Mouse (Mus musculus): ENCODE results near the gene Gm17349. TPM values are rescaled to one million over a fixed set of nuclear protein-coding genes. Genes with fewer than 3 reads are reported as not detected.

Gene Gm17349
- polyA plus RNA-seq, 1 experiment from 2014 or later = not detected

DNA sequence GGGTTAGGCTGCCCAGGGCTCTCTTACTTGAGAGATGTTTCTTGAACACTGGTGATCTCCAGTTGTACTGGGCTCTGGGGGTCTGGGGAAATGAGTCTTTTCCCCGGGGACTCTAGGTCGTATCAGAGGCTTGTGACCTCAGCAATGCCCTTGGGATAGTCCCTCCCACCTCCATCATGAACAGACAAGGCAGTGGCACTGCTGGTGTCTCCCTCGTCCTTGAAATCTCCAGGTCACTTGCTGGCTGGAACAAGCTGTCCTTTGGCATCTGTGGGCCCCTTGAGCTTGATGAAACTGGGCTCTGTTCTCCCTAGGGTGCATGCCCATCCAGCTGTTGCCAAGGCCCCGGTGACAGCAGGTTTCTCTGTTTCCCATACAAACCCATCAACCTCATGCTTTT lies 8.9 kb upstream of the Gm17349 start:
- peaks cover 5% of the 10 kb centered on the region; the same call in 1 of the 2 replicates for H3K4me1 ChIP-seq (replicated peaks; ENCODE audit: control insufficient read depth, insufficient read depth, low read length)
- H3K36me3 ChIP-seq (ENCODE audit: control insufficient read depth, insufficient read depth, low read length) = peaks cover 41% of the 10 kb centered on the region
- H3K4me3 ChIP-seq (ENCODE audit: low read length) = no peak overlapping the region
- H3K27me3 ChIP-seq (ENCODE audit: control insufficient read depth, insufficient read depth, low read depth, low read length) = no peaks in the 10 kb centered on the region
- 61% methylated on average over 4 of the region's 4 CpGs for WGBS
- ATAC-seq (ENCODE audit: low read depth) = no peak
- no peak overlapping the region for H3K27ac ChIP-seq (ENCODE audit: low read length)
- H3K4me2 ChIP-seq (ENCODE audit: low read depth, low read length) = no peak overlapping the region
- H3K9me3 ChIP-seq (ENCODE audit: control insufficient read depth, low read length) = no peaks in the 10 kb centered on the region
- no peak overlapping the region for H3K9ac ChIP-seq (ENCODE audit: low read length)

DNA sequence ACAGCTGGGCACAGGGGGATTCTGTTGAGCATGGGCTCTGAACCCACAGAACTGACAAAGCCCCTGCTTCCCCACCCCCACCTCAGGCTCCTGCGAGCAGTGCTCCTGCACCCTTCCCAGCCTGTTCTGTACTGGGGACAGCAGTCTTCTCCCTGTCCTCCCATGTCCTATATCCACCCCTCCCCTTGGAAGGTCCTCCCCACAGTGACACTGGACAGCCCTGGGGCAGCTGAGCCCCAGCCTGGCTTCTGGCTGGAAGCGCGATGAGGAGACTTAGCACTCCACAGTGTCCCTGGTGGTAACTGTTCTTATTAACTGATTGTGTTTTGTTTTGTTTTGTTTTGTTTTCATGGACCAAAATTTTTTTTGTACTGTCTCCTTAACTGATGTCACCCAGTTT lies 8.3 kb upstream of the Gm17349 start:
- peaks cover 47% of the 10 kb centered on the region for H3K36me3 ChIP-seq (ENCODE audit: control insufficient read depth, insufficient read depth, low read length)
- no peak overlapping the region for H3K4me3 ChIP-seq (ENCODE audit: low read length)
- no peak overlapping the region for H3K4me2 ChIP-seq (ENCODE audit: low read depth, low read length)
- no peak overlapping the region for H3K9ac ChIP-seq (ENCODE audit: low read length)
- peaks cover 5% of the 10 kb centered on the region; the same call in 1 of the 2 replicates for H3K4me1 ChIP-seq (replicated peaks; ENCODE audit: control insufficient read depth, insufficient read depth, low read length)
- 91% methylated on average over 3 of the region's 3 CpGs for WGBS
- no peak for ATAC-seq (ENCODE audit: low read depth)
- no peaks in the 10 kb centered on the region for H3K27me3 ChIP-seq (ENCODE audit: control insufficient read depth, insufficient read depth, low read depth, low read length)
- no peak overlapping the region for H3K27ac ChIP-seq (ENCODE audit: low read length)
- no peaks in the 10 kb centered on the region for H3K9me3 ChIP-seq (ENCODE audit: control insufficient read depth, low read length)

DNA sequence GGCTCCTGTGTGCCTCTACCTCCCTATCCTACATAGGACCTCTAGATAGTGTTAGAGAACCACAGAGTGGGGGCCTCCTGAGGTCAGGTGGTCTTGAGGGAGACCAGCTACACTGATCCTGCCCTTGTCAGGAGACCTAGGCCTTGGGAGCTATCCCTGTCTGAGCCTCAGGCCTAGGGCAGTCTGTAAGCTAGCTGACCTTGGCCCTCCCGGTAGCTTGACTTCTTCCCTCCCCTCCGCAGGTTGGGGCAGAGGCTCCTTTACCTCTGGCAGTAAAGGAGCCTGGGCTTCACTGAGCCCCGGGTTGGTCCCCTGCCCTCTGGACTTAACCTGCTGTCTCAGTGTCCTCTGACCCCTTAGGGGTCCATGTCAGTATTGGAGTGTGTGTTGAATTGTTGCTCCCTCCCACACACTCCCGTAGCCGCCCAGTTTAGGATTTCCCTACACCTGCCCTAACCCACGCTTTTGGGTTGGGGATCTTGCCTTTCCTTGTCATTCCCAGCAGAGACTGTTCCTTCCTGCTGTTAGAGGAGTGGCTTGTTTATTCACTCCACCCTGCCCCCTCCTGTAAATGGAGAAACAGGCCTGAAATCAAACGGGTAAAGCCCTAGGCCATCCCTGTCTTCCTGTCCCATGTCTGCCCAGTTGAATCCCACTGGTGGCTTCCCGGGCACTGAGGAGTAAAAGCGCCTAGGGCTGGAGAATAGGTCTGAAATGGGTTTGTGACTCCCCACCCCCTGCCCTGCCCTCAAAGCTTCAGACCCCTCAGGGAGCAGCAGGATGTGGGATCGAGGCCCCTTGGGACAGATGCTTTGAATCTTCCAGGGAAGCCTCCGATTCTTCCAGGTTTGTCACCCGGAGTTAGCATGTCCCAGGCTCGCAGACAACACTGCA lies 7.6 kb upstream of the Gm17349 start:
- no peak for ATAC-seq (ENCODE audit: low read depth)

DNA sequence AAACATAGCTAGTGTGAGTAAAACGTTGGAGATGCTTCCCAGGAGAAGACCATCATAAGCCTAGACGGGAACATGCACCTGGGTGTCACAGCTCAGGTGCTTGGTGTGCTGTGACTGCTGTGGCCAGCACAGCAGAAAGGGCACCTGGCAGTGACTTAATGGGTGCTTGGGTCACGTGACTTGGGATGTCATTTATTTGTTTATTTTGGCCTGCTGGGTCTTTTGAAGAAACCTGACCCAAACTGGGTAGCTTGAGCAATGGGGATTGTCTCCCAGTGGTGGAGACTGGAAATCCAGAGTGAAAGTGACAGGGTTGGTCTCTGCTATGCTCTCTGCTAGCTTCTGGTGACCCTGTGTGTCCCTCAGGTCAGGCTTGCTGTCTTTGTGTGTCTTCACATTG lies 6.2 kb upstream of the Gm17349 start:
- no peaks in the 10 kb centered on the region for H3K4me1 ChIP-seq (replicated peaks; ENCODE audit: control insufficient read depth, insufficient read depth, low read length)
- whole genome bisulfite sequencing = 49% methylated on average over 3 of the region's 3 CpGs
- no peaks in the 10 kb centered on the region for H3K27me3 ChIP-seq (ENCODE audit: control insufficient read depth, insufficient read depth, low read depth, low read length)

More for the DNA sequence above, 7.6 kb upstream of the Gm17349 start:
- H3K9me3 ChIP-seq (ENCODE audit: control insufficient read depth, low read length) = no peaks in the 10 kb centered on the region
- peaks cover 5% of the 10 kb centered on the region; the same call in 1 of the 2 replicates for H3K4me1 ChIP-seq (replicated peaks; ENCODE audit: control insufficient read depth, insufficient read depth, low read length)
- peaks cover 50% of the 10 kb centered on the region for H3K36me3 ChIP-seq (ENCODE audit: control insufficient read depth, insufficient read depth, low read length)
- no peak overlapping the region for H3K4me2 ChIP-seq (ENCODE audit: low read depth, low read length)
- 69% methylated on average over 13 of the region's 13 CpGs for WGBS
- no peak overlapping the region for H3K4me3 ChIP-seq (ENCODE audit: low read length)
- no peak overlapping the region for H3K9ac ChIP-seq (ENCODE audit: low read length)
- no peaks in the 10 kb centered on the region for H3K27me3 ChIP-seq (ENCODE audit: control insufficient read depth, insufficient read depth, low read depth, low read length)
- no peak overlapping the region for H3K27ac ChIP-seq (ENCODE audit: low read length)

DNA sequence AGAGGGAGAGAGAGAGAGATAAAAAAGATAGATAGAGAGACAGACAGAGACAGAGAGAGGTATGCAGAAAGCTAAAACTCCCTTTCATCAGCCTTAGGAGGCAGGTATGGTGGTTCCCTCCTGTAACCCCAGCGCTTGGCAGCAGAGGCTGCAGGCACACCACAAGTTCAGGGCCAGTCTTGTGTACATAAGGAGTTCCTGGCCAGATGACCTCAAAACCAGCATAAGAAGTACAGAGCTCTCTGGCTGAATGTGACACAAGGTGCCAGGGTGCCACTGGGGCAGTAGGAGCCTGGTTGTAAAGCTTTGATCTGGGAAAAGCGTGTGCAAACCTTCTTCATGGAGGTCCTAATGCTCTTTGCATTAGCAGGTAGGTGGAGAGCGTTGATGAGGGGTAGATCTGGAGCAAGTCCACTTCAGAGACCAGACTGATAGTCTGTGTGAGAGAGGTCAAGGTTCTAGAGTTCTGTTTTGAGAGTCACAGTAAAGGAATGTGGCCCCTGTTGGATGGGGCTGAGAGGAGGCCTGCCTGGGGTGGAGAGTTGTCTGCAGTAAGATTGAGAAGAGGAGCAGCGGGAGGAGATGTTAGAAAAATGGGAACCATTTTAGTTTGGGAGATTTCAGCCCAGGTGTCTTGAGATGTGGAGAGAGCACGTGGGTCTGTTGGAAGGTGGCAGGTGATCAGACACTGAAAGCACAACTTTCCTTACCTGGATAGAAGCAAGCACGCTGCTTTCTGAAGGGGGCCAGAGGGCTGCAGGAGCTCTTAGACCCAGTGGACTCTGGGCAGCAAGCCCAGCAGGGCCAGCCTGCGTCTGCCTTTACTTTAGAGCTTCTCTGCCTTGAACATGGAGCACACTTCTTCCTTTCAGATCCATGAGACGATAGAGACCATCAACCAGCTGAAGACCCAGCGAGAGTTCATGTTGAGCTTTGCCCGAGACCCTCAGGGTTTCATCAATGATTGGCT lies 5.2 kb upstream of the Gm17349 start:
- H3K36me3 ChIP-seq (ENCODE audit: control insufficient read depth, insufficient read depth, low read length) = peaks cover 64% of the 10 kb centered on the region
- no peak for ATAC-seq (ENCODE audit: low read depth)
- 85% methylated on average over 10 of the region's 10 CpGs for WGBS

More for the DNA sequence above, 6.2 kb upstream of the Gm17349 start:
- Histone ChIP-seq H3K4me3 (ENCODE audit: low read length) (no peak overlapping the region), H3K9ac (ENCODE audit: low read length) (no peak overlapping the region), H3K27ac (ENCODE audit: low read length) (no peak overlapping the region), H3K9me3 (ENCODE audit: control insufficient read depth, low read length) (no peaks in the 10 kb centered on the region), H3K36me3 (ENCODE audit: control insufficient read depth, insufficient read depth, low read length) (peaks cover 59% of the 10 kb centered on the region), H3K4me2 (ENCODE audit: low read depth, low read length) (no peak overlapping the region)
- ATAC-seq (ENCODE audit: low read depth) = no peak

DNA sequence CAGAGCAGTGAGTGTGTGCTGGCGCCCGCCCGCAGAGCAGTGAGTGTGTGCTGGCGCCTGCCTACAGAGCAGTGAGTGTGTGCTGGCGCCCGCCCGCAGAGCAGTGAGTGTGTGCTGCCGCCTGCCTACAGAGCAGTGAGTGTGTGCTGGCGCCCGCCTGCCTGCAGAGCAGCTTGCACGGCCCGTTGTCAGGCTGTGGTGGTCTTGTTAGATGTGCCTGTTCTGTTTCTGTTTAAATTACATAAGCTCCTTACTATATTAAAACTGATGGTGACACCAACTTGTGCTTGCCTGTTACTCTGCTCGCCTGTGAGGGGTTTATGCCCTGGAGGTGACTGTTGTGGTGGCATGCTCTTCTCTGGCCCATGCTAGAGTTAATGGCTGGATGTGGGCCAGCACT lies 2.9 kb upstream of the Gm17349 start:
- H3K9ac ChIP-seq (ENCODE audit: low read length) = no peak overlapping the region
- no peak overlapping the region for H3K4me2 ChIP-seq (ENCODE audit: low read depth, low read length)
- no peak for ATAC-seq (ENCODE audit: low read depth)
- no peak overlapping the region for H3K4me3 ChIP-seq (ENCODE audit: low read length)
- H3K9me3 ChIP-seq (ENCODE audit: control insufficient read depth, low read length) = no peaks in the 10 kb centered on the region
- peaks cover 63% of the 10 kb centered on the region for H3K36me3 ChIP-seq (ENCODE audit: control insufficient read depth, insufficient read depth, low read length)
- no peak overlapping the region for H3K27ac ChIP-seq (ENCODE audit: low read length)
- peaks cover 8% of the 10 kb centered on the region for H3K4me1 ChIP-seq (replicated peaks; ENCODE audit: control insufficient read depth, insufficient read depth, low read length)
- 92% methylated on average over 13 of the region's 13 CpGs for WGBS
- no peaks in the 10 kb centered on the region for H3K27me3 ChIP-seq (ENCODE audit: control insufficient read depth, insufficient read depth, low read depth, low read length)

More for the DNA sequence above, 5.2 kb upstream of the Gm17349 start:
- H3K27me3 ChIP-seq (ENCODE audit: control insufficient read depth, insufficient read depth, low read depth, low read length) = no peaks in the 10 kb centered on the region
- H3K4me2 ChIP-seq (ENCODE audit: low read depth, low read length) = no peak overlapping the region
- H3K4me3 ChIP-seq (ENCODE audit: low read length) = no peak overlapping the region
- no peak overlapping the region for H3K9ac ChIP-seq (ENCODE audit: low read length)
- no peaks in the 10 kb centered on the region for H3K4me1 ChIP-seq (replicated peaks; ENCODE audit: control insufficient read depth, insufficient read depth, low read length)
- H3K9me3 ChIP-seq (ENCODE audit: control insufficient read depth, low read length) = no peaks in the 10 kb centered on the region
- no peak overlapping the region for H3K27ac ChIP-seq (ENCODE audit: low read length)

DNA sequence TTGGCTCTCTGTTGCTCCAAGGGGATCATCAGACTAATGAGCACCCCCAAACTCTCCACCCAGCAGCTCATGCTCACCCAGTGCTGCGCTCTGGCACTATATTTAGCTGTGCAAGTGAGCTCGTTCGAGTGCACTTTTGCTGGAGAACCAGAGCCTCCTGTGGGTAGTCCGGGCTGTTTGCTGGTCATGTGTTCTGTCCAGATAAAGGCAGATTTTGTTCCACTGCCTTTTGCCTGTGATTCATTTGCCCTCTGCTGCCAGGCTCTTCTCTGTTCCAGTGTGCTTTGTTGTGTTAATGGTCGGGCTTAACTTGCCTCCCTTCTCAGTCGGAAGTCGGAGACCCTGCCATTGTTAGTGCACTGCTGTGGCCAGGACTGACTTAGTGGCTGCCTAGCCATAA lies 409 bp downstream of the Gm17349 start:
- H3K36me3 ChIP-seq (ENCODE audit: control insufficient read depth, insufficient read depth, low read length) = peaks cover 37% of the 10 kb centered on the region

DNA sequence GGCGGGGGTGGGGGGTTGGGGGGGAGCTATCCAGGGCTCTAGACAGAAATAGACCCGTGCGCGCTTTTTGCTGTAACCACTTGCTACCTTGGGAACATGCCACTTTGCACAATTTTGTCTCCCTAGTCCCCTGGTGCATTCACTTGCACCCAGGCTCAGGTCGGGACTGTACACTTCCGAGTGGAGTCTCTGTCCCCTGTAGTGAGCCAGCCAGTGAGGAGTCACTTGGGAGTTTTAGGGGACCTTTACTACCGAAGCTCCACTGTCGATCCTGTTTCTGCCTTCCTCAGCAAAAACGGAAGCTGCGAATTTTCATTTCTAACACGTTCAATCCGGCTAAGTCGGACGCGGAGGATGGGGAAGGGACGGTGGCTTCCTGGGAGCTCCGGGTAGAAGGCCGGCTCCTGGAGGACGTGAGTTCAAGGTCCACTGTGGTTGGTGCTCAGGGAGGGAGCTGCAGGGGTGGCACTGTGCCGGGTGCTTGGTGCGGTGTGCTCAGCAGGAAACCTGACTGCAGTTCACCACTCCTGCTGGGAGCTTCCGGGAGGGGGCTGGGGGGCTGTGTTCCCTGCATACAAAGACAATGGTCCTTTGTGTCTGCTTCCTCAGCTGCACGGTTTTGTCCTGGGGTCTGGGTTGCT lies 1.1 kb downstream of the Gm17349 start:
- no peak for ATAC-seq (ENCODE audit: low read depth)
- peak overlapping the region; percentile 58 for H3K27ac ChIP-seq (ENCODE audit: low read length)
- no peaks in the 10 kb centered on the region for H3K9me3 ChIP-seq (ENCODE audit: control insufficient read depth, low read length)
- H3K4me1 ChIP-seq (replicated peaks; ENCODE audit: control insufficient read depth, insufficient read depth, low read length) = peaks cover 24% of the 10 kb centered on the region
- no peaks in the 10 kb centered on the region; the same call in 1 of the 2 replicates for H3K27me3 ChIP-seq (ENCODE audit: control insufficient read depth, insufficient read depth, low read depth, low read length)
- WGBS = 50% methylated on average over 23 of the region's 23 CpGs
- peaks cover 31% of the 10 kb centered on the region for H3K36me3 ChIP-seq (ENCODE audit: control insufficient read depth, insufficient read depth, low read length)
- no peak overlapping the region; the same call in 1 of the 2 replicates for H3K9ac ChIP-seq (ENCODE audit: low read length)
- H3K4me3 ChIP-seq (ENCODE audit: low read length) = no peak overlapping the region
- 0 out of 2 replicates have a peak overlapping the region, but pooled peaks have one; percentile 4 for H3K4me2 ChIP-seq (ENCODE audit: low read depth, low read length)

More for the DNA sequence above, 409 bp downstream of the Gm17349 start:
- WGBS = 70% methylated on average over 7 of the region's 7 CpGs
- no peak overlapping the region for H3K4me2 ChIP-seq (ENCODE audit: low read depth, low read length)
- no peak for ATAC-seq (ENCODE audit: low read depth)
- no peak overlapping the region for H3K9ac ChIP-seq (ENCODE audit: low read length)
- peak overlapping the region; percentile 58 for H3K27ac ChIP-seq (ENCODE audit: low read length)
- peaks cover 24% of the 10 kb centered on the region for H3K4me1 ChIP-seq (replicated peaks; ENCODE audit: control insufficient read depth, insufficient read depth, low read length)
- H3K9me3 ChIP-seq (ENCODE audit: control insufficient read depth, low read length) = no peaks in the 10 kb centered on the region
- no peaks in the 10 kb centered on the region for H3K27me3 ChIP-seq (ENCODE audit: control insufficient read depth, insufficient read depth, low read depth, low read length)
- H3K4me3 ChIP-seq (ENCODE audit: low read length) = no peak overlapping the region
